ENCODE assay signal across 1 mouse cellular context in the genomic region with DNA sequence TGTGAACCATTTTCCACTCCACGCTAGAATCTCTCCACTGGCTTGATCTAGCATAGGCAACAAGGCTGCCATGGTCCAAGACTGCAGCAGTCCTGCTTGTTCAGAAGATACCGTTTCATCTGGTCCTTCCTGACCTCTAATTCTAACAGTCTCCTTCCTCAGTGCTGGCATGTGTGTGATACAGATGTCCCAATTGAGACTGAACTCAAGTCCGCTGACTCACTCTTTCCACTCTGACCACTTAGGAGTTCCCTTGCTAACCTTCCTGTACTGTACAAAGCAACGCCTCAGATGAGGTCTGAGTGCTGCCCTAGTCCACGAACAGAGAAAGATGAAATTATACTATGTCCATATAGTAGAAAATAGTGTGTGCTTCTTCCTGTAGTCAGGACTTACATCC.
TF ChIP-seq lines count a peak whose summit lies in the region.

No protein-coding gene starts in this region.

TF ChIP-seq in CH12.LX, 34 proteins besides CTCF, POLR2A, EP300 and RAD21 (continued from another document):
- TF ChIP-seq TBP (conservative IDR thresholded peaks at IDR 0.05; ENCODE audit: low read depth, low read length) (no peak), CHD1 (IDR thresholded peaks at IDR 0.05; ENCODE audit: low read depth, low read length) (0 out of 2 replicates have a peak, but pooled peaks have one; percentile 29), ZMIZ1 (IDR thresholded peaks at IDR 0.05; ENCODE audit: low read depth, low read length) (no peak), POLR2AphosphoS2 (IDR thresholded peaks at IDR 0.05; ENCODE audit: low read depth, low read length) (no peak), SMC3 (IDR thresholded peaks at IDR 0.05; ENCODE audit: low read depth, low read length) (peak; percentile 10; the same call in 1 of the 2 replicates), E2F4 (IDR thresholded peaks at IDR 0.05; ENCODE audit: insufficient replicate concordance, low read depth, low read length) (no peak), ETS1 (conservative IDR thresholded peaks at IDR 0.05; ENCODE audit: low read depth, low read length) (peak; percentile 77), MAFK (IDR thresholded peaks at IDR 0.05; ENCODE audit: insufficient replicate concordance, low read length) (peak; percentile 38; the same call in 1 of the 2 replicates), GABPA (IDR thresholded peaks at IDR 0.05; ENCODE audit: insufficient replicate concordance, low read depth, low read length) (no peak), MAX (IDR thresholded peaks at IDR 0.05; ENCODE audit: low read length) (peak; percentile 62; the same call in 1 of the 2 replicates), USF1 (IDR thresholded peaks at IDR 0.05; ENCODE audit: low read depth, low read length) (no peak), NRF1 (IDR thresholded peaks at IDR 0.05; ENCODE audit: low read depth, low read length) (no peak), MEF2A (IDR thresholded peaks at IDR 0.05; ENCODE audit: borderline replicate concordance, low read depth, low read length) (peak; percentile 65; the same call in 1 of the 2 replicates), USF2 (conservative IDR thresholded peaks at IDR 0.05; ENCODE audit: low read depth, low read length) (no peak), HCFC1 (IDR thresholded peaks at IDR 0.05; ENCODE audit: low read depth, low read length) (peak; percentile 34; the same call in 1 of the 2 replicates), MXI1 (IDR thresholded peaks at IDR 0.05; ENCODE audit: low read depth, low read length) (peak; percentile 63; the same call in 1 of the 2 replicates)
